Mouse (Mus musculus): Measurements from ENCODE around the gene Lama2.

Lama2 gene

GRCm38 (mm10) chr10:27619658-27620057, at the start of gene Lama2:
Gene Lama2 (minus strand): TSS chr10:27619758.
- no peak for DNase-seq (ENCODE audit: low spot score in 2 of 2)

- no peak for DNase-seq (ENCODE audit: low spot score in 2 of 2)
Measured at GRCm38 (mm10) chr10:27664391-27664790, 44.8 kb upstream of the Lama2 start.

GRCm38 (mm10) chr10:27663396-27663795, 43.8 kb upstream of the Lama2 start:
- DNase-seq (ENCODE audit: low spot score in 2 of 2) = no peak

DNA sequence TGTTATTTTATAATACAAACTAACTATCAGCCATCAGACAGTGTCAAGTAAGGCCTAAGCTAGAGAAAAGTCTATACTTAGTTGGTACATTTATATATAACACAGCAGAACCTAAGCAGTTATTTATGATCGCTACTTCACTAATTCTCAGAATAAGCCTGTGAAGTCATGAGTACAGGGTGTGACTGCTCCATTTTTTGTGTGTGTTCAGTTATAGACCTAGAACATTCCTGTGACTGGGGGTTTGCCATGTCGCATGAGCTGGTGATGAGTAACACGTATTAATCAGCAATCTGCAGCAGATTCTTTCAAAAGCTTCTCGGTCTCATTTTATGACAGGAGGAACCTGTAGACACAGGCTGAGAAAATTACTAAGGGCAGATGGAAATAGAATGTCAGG, 34.6 kb upstream of the Lama2 start:
- DNase-seq (ENCODE audit: low spot score in 2 of 2) = no peak

DNA sequence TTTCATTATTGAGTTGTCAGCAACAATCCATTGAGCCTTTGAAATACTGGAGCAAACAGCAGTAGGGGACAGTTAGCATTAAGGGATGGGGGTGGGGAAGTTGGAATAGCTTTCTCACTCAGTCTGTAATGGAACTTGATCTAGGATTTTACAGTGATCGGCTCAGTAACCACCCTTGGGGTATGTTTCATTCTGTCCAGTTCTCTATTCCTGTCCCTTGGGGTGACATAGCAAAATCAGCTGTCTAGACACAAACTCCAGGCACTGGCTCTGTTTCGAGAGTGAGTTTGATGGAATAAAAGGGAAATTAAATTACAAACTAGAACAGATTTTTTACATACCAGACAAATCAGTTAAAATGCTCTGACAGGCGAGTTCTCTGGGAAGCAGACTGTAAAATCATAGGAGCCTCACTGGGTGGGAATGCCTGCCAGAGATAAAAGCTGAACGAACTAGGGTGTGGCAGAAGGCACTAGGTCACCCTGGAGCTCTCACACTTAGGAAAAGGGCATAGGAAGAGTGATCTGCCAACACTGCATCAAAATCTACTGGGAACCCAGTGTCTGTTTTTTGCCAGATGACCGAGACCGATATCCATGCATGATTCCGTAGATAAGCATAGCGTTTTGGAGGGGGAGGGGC, 33.3 kb upstream of the Lama2 start:
- no peak for DNase-seq (ENCODE audit: low spot score in 2 of 2)

GRCm38 (mm10) chr10:27635721-27636120, 16.2 kb upstream of the Lama2 start:
- DNase-seq (ENCODE audit: low spot score in 2 of 2) = no peak

DNA sequence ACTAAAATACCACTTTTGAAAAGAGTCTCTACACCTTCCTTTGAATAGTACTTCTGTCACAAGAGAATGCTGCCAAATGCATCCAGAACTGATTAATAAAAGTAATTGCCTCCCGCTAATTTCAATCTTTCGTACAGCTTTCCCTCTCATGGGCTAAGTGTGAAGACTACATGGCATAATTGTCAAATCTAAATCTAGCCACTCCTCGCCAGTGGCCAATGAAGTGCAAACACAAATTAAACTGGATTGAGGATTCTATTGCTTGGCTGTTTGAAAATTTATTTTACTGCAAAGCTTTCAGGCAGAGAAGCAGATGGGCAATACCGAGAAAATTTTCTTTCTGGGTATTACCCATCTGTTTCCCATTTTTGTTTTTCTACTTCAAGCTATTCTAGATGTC, 11.4 kb upstream of the Lama2 start:
- DNase-seq (ENCODE audit: low spot score in 2 of 2) = no peak

DNA sequence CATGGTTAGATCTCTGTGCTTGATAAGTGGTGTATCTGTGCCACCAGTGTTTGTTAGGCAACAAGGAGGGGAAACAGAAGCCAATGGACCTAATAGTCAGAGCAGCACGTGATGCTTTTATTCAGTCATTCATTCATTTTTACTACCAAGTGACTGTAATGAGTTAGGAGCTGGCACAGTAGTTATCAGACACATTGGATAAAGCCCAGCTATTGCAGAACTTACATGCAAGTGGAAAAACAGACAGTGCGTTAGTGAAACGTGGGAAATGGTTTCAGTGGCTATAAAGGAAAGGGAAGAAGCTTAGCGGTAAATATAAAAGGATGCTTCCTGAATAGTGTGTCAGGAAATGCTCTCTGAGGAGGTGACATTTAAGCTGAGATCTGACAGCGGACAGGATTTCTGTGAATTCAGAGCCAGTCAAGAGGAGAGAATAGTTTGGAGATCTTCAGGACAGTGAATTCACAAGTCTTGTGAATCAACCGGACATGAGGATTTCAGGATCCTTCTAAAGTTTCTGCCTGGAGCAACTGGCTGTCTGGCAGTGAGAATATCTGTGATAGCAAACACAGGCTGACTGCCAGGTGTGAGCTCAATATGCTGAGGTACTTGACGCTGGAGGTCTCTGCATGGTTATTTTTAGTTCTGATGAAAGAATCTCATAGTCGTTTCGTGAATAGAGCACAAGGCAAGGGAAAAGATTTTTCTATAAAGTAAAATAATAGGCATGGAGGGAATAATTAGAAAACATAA, 2.3 kb upstream of the Lama2 start:
- no peak for DNase-seq (ENCODE audit: low spot score in 2 of 2)

DNA sequence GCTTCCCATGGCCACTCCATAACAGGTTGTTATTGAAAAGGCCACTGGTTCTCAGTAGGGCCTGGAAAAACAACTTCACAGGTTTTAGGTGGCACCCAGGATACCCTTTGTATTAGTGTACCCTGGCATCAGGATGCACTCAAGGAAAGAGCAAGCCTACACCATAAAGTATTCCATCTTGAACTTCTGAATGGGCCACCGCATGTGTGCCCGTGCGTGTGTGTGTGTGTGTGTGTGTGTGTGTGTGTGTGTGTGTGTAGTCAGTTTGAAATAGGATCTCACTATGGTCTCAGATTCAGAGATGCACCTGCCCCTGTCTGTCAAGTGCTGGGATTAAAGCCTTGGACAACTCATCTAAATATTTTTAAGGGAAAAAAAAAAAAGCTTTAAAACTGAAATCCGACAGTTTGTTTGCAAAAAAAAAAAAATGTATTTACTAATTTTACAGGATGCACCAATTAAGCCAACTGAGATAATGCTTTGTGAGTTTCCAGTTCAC, 2.0 kb downstream of the Lama2 start:
- DNase-seq (ENCODE audit: low spot score in 2 of 2) = no peak

- no peak for DNase-seq (ENCODE audit: low spot score in 2 of 2)
Measured at GRCm38 (mm10) chr10:27616641-27617415, 2.7 kb downstream of the Lama2 start.

GRCm38 (mm10) chr10:27595675-27596074, 23.9 kb downstream of the Lama2 start:
- no peak for DNase-seq (ENCODE audit: low spot score in 2 of 2)

- no peak for DNase-seq (ENCODE audit: low spot score in 2 of 2)
Measured at GRCm38 (mm10) chr10:27533217-27533616, 86.3 kb downstream of the Lama2 start.

DNA sequence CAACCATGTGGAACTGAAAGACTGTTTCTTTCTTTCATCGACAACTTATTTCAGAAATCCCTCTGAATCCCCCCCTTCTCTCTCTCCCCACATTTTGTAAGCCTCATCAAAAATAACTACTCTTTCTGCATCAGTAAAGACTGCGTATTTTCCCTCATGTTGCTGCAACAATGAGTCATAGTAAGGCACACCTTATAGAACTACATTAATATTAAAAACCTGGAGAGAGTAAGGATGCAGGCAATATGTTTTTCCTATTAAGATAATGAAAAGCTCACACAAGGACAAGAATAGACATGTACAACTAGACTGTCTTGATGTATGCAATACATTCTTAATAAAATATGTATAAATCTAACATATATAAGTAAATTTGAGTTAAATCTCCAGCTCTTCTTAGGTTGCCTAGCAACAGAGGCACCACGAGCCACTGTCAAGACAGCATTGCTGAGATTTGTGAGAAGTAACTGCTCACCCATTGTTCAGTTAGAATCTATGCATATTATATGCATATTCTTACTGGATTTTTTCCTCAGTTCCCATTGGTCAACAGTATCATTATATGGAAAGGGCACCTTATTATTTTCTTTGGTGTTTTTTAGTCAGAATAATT, 110.6 kb downstream of the Lama2 start:
- DNase-seq (ENCODE audit: low spot score in 2 of 2) = no peak

- DNase-seq (ENCODE audit: low spot score in 2 of 2) = no peak
Measured at GRCm38 (mm10) chr10:27500863-27501262, 118.7 kb downstream of the Lama2 start.

GRCm38 (mm10) chr10:27488452-27488851, 131.1 kb downstream of the Lama2 start:
- no peak for DNase-seq (ENCODE audit: low spot score in 2 of 2)

- no peak for DNase-seq (ENCODE audit: low spot score in 2 of 2)
Measured at GRCm38 (mm10) chr10:27484041-27484440, 135.5 kb downstream of the Lama2 start.

DNA sequence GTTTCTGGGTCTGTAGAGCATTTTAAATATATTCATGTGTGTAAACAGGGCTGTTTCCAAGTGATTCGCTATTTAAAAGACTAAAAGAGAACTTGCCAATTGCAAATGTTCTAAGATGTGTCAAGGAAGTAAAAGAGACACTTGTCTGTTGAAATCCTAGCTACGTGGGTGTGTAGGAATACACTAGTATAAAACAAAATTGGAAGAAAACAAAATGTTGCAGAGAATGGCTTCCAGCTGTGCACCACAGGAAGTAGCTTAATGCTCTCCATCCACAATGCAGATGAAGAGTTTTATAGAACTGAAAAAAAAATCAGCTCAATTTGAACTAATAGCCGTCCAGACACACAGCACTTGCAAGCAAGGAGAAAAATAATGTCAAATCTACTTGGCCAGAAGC, 144.0 kb downstream of the Lama2 start:
- DNase-seq (ENCODE audit: low spot score in 2 of 2) = no peak

DNA sequence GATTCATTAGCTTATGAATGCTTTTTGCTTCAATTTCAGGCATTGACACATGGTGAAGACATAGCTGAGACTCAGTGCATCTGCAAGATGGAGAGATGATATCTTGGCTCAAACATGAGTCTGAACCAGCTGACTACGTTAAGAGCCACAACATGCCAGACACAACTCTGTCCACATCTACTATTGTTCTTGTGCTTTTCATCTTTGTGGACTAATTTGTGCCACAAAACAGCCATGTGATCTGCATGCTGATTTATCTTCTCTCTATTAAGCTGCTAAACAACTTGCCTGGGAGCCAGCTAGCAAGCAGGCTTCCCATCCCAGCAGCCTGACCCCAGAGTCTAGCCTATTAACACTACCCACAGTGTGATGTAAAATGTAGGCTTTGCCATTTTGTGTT, 151.3 kb downstream of the Lama2 start:
- no peak for DNase-seq (ENCODE audit: low spot score in 2 of 2)

DNA sequence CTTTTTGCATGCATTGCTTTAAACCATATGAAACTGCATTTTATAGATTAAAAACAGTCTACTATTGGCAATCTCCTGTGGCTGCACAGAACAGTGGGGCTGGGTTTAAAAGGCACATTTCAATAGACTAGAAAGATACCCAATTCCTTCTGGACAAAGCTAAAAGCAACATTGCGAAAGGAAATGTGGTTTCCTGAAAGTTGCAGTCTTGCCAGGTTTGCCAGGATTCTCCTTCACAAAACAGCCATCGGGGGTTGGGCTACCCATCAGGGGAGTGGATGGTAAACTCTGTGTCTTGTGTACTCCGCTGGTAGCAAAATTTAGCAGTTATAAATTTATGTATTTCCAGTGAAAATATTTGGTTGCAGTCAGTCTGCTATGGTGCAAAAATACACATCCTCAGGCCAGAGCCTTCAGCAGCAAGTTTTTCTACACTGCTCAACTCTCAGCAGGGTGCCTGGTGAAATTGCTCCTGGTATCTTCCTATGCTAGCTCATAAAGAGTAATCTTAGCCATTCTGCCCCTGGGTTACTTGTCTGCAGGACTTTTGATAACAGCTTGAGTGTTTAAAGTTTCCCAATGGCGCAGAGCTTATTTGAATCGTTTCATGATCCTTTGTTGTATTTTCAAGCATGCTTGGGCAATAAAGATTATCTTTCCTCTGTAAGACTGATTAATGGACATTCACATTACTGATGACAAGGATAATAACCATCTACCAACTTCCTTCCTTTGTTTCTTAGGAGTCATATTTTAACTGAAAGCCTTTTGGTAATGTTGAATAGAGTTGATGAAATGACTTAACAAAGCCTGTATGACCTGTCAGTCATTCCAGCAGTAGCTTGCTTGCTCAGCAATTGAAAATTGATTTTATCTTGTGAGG, 205.7 kb downstream of the Lama2 start:
- DNase-seq (ENCODE audit: low spot score in 2 of 2) = no peak

DNA sequence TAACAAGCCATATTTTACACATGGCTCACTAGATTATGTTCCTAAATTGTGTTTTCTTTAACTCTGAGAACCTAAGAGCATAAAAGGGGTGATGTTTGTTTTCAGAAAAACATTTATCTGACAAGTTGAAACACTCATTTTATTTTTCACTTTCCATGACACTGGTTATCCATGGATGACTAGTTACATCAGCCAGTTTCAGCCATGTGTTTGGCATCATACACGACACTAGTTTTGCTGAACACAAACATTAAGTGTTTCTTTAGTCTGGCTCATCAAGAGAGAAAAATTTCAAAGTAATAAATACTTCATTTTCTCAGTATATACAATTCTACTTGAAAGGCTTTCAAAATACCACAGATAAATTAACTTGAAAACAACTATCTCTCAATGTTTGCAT, 228.8 kb downstream of the Lama2 start:
- DNase-seq (ENCODE audit: low spot score in 2 of 2) = no peak

DNA sequence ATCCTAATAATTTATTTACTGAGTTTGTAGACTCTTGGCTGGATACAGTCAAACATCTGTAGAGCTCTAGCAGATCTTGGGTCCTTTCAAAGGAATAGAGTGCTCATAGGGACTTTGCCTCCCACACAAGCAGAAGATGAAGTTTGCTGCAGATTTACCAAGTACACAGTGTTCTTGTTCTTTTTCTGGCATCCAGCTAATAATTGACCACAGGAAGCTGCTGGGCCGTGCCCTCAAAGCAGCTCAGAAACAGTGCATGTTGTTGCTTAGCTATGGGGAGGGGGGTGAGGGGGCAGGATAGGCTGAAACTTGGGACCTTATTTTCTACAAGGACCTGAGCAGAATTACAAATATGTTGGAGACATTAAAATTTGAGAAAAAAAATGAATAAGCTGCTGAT, 232.0 kb downstream of the Lama2 start:
- DNase-seq (ENCODE audit: low spot score in 2 of 2) = no peak
